Mouse (Mus musculus) kidney, embryonic 15.5 days (tissue): Measurements from ENCODE around the gene Rnf26. TPM values are rescaled to one million over a fixed set of nuclear protein-coding genes. Genes with fewer than 3 reads are reported as not detected.

Experiments used
- ATAC-seq: fragments of 200-750 bp; cut with Nextera tagmentation; replicated peaks from 2 replicates; pipeline ENCODE4 v1.8.0; 2017; ENCODE audit warnings: moderate TSS enrichment; ENCODE audit not compliant: low FRiP score
- H3K27ac ChIP-seq: fragments of 300-500 bp; sonication (generic); 2 replicates; pipeline ENCODE4 v1.5.1; 2015; ENCODE audit warnings: mild to moderate bottlenecking, inconsistent platforms
- H3K27me3 ChIP-seq: fragments of 300-500 bp; sonication (generic); 2 replicates; pipeline ENCODE4 v1.6.1; 2015; ENCODE audit warnings: inconsistent platforms
- H3K36me3 ChIP-seq: fragments of 300-500 bp; sonication (generic); 2 replicates; pipeline ENCODE4 v1.6.1; 2015; ENCODE audit warnings: inconsistent platforms
- H3K4me1 ChIP-seq: fragments of 300-500 bp; sonication (generic); 2 replicates; pipeline ENCODE4 v1.6.1; 2015; ENCODE audit warnings: inconsistent platforms
- H3K4me2 ChIP-seq: fragments of 300-500 bp; sonication (generic); 2 replicates; pipeline ENCODE4 v1.6.1; 2015; ENCODE audit warnings: moderate library complexity, mild to moderate bottlenecking, inconsistent platforms
- H3K4me3 ChIP-seq: fragments of 300-500 bp; sonication (generic); replicated peaks from 2 replicates; pipeline ENCODE4 v1.5.1; 2015; ENCODE audit warnings: mild to moderate bottlenecking, inconsistent platforms
- H3K9ac ChIP-seq: fragments of 300-500 bp; sonication (generic); 2 replicates; pipeline ENCODE4 v1.6.1; 2015; ENCODE audit warnings: mild to moderate bottlenecking, inconsistent platforms
- H3K9me3 ChIP-seq: fragments of 300-500 bp; sonication (generic); replicated peaks from 2 replicates; pipeline ENCODE4 v1.6.1; 2016; ENCODE audit warnings: inconsistent platforms
- WGBS: fragments of 180-500 bp; shearing (Covaris S2); methylation state at CpG from one replicate; pipeline ENCODE4 v1.1.7; 2015; ENCODE audit warnings: mixed read lengths; 5-methylcytosine and 5-hydroxymethylcytosine counted together
- polyA plus RNA-seq: library from polyadenylated mRNA; unstranded; fragments of >200 nt; fragmentation: Nextera tagmentation; extraction: Ambion mirVana; gene quantifications from 2 replicates; pipeline ENCODE4 v1.2.1, GENCODE M21; 2015

Gene Rnf26
- polyA plus RNA-seq, 1 experiment from 2014 or later, result 78.3 TPM

DNA sequence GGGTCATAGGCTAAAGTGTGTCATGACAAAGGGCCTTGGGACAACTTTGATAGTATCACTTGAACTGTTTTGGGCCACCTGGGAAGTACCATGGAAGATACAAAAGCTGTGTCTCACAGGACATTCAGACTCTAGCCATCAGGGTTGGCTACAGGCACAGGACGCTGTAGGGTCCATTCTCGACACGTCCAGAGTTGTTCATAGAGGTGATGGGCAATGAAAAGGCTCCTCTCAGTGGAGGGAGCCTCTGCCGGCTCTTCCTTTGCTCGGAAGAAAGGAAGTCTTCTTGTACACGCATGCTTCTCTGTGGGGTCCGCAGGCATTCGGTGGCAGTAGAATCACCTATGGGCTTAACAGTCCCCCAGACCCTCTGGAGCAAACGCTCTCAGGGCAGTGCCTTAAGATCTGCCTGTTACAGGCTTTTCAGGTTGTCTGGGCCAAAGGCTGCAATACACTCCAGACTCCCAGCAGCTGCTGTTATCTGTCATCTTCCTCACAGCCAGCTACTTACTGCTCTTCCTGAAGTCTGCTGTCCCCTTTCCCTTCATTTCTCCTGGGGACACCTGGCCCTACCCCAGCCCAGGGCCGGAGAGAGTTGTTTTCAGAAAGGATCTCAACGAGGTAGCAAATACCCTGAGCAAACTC is 35.9 kb downstream of the Rnf26 start:
- Histone ChIP-seq H3K4me3 (no peak overlapping the region), H3K4me1 (peaks cover 72% of the 10 kb centered on the region), H3K4me2 (no peak overlapping the region), H3K27ac (0 out of 2 replicates have a peak overlapping the region, but pooled peaks have one; percentile 87), H3K27me3 (peaks cover 2% of the 10 kb centered on the region; the same call in 1 of the 2 replicates), H3K36me3 (no peaks in the 10 kb centered on the region), H3K9ac (no peak overlapping the region), H3K9me3 (no peaks in the 10 kb centered on the region)
- 85% methylated on average over 11 of the region's 11 CpGs for WGBS
- no peak for ATAC-seq

DNA sequence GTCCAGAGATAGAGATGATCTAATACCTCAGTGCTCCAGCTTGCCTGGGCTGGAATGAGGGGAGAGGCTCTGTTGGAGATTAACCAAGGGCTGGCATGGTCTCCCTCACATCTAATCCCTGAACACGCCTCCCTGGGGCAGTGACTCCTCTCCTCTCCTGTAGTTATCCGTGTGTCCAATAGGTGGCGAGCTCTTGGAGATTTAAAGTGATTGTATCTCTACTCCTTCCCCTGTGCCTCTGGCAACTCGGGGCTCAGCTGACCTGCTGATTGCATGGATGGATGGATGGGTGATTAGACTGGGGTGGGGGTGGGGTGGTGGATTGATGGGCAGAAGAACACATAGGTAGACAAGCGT is 36.6 kb downstream of the Rnf26 start:
- Histone ChIP-seq H3K4me3 (no peak overlapping the region), H3K27me3 (no peaks in the 10 kb centered on the region), H3K36me3 (no peaks in the 10 kb centered on the region), H3K4me1 (peaks cover 75% of the 10 kb centered on the region), H3K27ac (peak overlapping the region; percentile 14; the same call in 1 of the 2 replicates), H3K9ac (no peak overlapping the region), H3K4me2 (no peak overlapping the region), H3K9me3 (no peaks in the 10 kb centered on the region)
- 14% methylated on average over 5 of the region's 5 CpGs for WGBS
- ATAC-seq, result 0 out of 2 replicates have a peak, but pooled peaks have one; percentile 22

- Histone ChIP-seq H3K9ac (no peak overlapping the region), H3K4me2 (no peak overlapping the region), H3K27ac (peak overlapping the region; percentile 2), H3K4me3 (no peak overlapping the region), H3K4me1 (peaks cover 78% of the 10 kb centered on the region), H3K27me3 (no peaks in the 10 kb centered on the region), H3K9me3 (no peaks in the 10 kb centered on the region), H3K36me3 (no peaks in the 10 kb centered on the region)
- 69% methylated on average over 16 of the region's 16 CpGs for WGBS
- no peak for ATAC-seq
These were observed 37.1 kb downstream of the Rnf26 start for GRCm38 (mm10) chr9:44075996-44076763.

DNA sequence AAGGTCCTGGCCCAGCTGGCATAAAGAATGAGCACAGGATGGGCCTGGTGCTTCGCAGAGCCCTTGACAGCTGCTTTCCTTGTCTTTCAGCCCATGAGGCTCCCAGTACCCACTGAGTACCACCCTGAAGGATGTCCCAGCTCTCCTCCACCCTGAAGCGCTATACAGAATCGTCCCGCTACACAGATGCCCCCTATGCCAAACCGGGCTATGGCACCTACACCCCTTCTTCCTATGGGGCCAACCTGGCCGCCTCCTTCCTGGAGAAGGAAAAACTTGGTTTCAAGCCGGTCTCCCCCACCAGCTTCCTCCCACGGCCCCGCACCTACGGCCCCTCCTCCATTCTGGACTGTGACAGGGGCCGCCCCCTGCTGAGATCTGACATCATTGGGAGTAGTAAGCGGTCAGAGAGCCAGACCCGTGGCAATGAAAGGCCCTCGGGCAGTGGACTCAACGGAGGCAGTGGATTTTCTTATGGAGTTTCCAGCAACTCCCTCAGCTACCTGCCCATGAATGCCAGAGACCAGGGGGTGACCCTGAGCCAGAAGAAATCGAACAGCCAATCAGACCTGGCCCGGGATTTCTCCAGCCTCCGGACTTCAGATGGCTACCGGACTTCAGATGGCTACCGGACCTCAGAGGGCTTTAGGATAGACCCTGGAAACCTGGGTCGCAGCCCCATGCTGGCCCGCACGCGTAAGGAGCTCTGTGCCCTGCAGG is 37.9 kb downstream of the Rnf26 start:
- H3K27me3 ChIP-seq, result no peaks in the 10 kb centered on the region

GRCm38 (mm10) chr9:44074395-44075275 is 38.7 kb downstream of the Rnf26 start:
- no peak overlapping the region for H3K4me3 ChIP-seq
- peaks cover 77% of the 10 kb centered on the region for H3K4me1 ChIP-seq
- H3K9me3 ChIP-seq, result no peaks in the 10 kb centered on the region
- H3K27ac ChIP-seq, result no peak overlapping the region
- H3K36me3 ChIP-seq, result no peaks in the 10 kb centered on the region
- H3K9ac ChIP-seq, result no peak overlapping the region
- WGBS, result 66% methylated on average over 9 of the region's 9 CpGs
- H3K4me2 ChIP-seq, result no peak overlapping the region
- no peak for ATAC-seq
- no peaks in the 10 kb centered on the region for H3K27me3 ChIP-seq

More for the DNA sequence above, 37.9 kb downstream of the Rnf26 start:
- H3K4me1 ChIP-seq, result peaks cover 78% of the 10 kb centered on the region
- no peaks in the 10 kb centered on the region for H3K9me3 ChIP-seq
- no peak for ATAC-seq
- H3K9ac ChIP-seq, result no peak overlapping the region
- H3K4me2 ChIP-seq, result no peak overlapping the region
- H3K36me3 ChIP-seq, result no peaks in the 10 kb centered on the region
- no peak overlapping the region for H3K4me3 ChIP-seq
- H3K27ac ChIP-seq, result peak overlapping the region; percentile 2; the same call in 1 of the 2 replicates
- 69% methylated on average over 24 of the region's 24 CpGs for WGBS

DNA sequence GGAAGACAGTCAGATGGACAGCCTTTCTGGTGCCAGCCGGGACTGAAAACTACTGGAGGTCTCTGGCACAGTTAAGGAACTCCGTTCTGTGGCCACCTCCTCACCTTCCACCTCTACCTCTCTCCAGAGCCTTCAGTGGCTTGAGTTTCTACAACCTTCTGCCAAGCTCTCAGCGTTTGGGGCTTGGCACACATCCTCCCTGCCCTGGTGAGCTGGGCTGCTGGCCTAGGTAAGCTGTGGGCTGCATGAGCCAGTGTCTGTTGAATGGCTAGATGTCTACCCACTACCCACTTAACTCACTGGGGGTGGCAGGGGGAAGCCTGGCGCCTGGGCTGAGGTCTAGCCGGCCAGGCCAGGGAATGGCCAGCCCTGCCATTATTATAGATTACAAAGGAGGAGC is 40.2 kb downstream of the Rnf26 start:
- Histone ChIP-seq H3K4me2 (no peak overlapping the region), H3K27ac (no peak overlapping the region), H3K27me3 (no peaks in the 10 kb centered on the region), H3K36me3 (no peaks in the 10 kb centered on the region), H3K9me3 (no peaks in the 10 kb centered on the region), H3K9ac (no peak overlapping the region), H3K4me1 (peaks cover 72% of the 10 kb centered on the region), H3K4me3 (no peak overlapping the region)
- WGBS, result 75% methylated on average over 5 of the region's 5 CpGs
- ATAC-seq, result no peak

DNA sequence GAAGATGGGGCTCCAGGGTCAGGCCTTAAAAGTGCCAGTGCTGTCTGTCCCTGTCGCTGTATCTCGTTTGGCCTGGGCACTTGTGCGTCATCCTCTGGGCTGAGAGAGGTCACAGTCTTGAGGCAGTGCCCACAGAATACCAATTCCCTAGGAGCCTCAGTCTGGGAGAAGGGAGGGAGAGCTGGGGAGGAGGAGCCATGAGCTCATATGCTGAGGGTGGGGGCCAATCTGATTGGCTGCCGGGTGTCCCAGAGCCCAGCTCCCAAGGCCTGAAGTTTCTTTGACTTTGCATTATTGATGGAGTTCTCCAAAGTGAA is 40.8 kb downstream of the Rnf26 start:
- Histone ChIP-seq H3K27ac (no peak overlapping the region), H3K27me3 (no peaks in the 10 kb centered on the region), H3K9me3 (no peaks in the 10 kb centered on the region), H3K4me2 (no peak overlapping the region), H3K9ac (no peak overlapping the region), H3K36me3 (no peaks in the 10 kb centered on the region), H3K4me3 (no peak overlapping the region), H3K4me1 (peaks cover 70% of the 10 kb centered on the region)
- no peak for ATAC-seq
- 31% methylated on average over 4 of the region's 4 CpGs for WGBS

- Histone ChIP-seq H3K9me3 (no peaks in the 10 kb centered on the region), H3K4me3 (no peak overlapping the region), H3K27me3 (no peaks in the 10 kb centered on the region), H3K36me3 (no peaks in the 10 kb centered on the region), H3K9ac (no peak overlapping the region), H3K4me1 (peaks cover 70% of the 10 kb centered on the region), H3K27ac (no peak overlapping the region), H3K4me2 (0 out of 2 replicates have a peak overlapping the region, but pooled peaks have one; percentile 16)
- ATAC-seq, result no peak; the same call in 1 of the 2 replicates
- 32% methylated on average over 11 of the region's 11 CpGs for WGBS
These were observed 41.3 kb downstream of the Rnf26 start for GRCm38 (mm10) chr9:44071914-44072598.

- Histone ChIP-seq H3K4me2 (no peak overlapping the region), H3K27me3 (no peaks in the 10 kb centered on the region), H3K36me3 (no peaks in the 10 kb centered on the region), H3K4me1 (peaks cover 61% of the 10 kb centered on the region), H3K9ac (no peak overlapping the region), H3K4me3 (no peak overlapping the region), H3K27ac (0 out of 2 replicates have a peak overlapping the region, but pooled peaks have one; percentile 13), H3K9me3 (no peaks in the 10 kb centered on the region)
- ATAC-seq, result no peak
- WGBS, result 23% methylated on average over 8 of the region's 8 CpGs
These were observed 42.5 kb downstream of the Rnf26 start for GRCm38 (mm10) chr9:44070844-44071231.

DNA sequence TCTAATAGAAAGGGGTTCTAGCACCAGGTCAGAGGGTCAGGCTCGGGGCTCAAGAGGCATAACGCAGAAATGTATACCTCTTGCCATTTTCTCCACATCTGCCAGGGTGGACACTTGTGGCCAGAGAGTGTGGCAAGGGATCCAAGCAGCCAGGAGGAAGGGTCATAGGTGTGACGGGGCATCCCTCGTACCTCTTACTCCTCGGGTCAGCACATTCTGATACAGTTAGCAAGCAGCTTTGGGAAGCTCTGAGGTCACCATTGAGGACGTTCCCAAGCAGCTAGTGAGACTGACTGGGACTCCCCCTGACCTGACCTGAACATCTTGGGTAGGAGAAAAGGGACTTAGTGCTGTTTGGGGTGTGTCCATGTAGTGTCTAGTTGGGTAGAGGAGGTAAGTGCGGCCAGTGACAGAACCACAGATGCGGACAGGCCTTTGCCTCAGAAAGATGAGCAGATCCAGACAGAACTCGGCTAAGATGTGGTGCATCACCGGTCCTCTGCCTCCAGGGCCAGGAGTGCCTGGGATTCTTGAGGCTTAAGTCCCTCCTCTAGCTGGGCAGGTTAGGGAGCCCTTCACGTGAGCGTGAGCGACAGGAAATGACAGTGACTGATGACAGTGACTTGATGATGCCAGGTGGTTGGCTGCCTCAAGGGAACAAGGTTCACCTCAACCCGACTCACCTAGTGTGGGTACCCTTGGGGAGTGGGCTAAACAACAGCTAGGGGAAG is 43.0 kb downstream of the Rnf26 start:
- no peaks in the 10 kb centered on the region for H3K9me3 ChIP-seq
- H3K36me3 ChIP-seq, result no peaks in the 10 kb centered on the region
- ATAC-seq, result no peak
- no peak overlapping the region for H3K4me3 ChIP-seq
- WGBS, result 60% methylated on average over 14 of the region's 14 CpGs
- H3K9ac ChIP-seq, result no peak overlapping the region
- no peak overlapping the region for H3K4me2 ChIP-seq
- H3K27ac ChIP-seq, result 0 out of 2 replicates have a peak overlapping the region, but pooled peaks have one; percentile 13
- peaks cover 56% of the 10 kb centered on the region for H3K4me1 ChIP-seq
- no peaks in the 10 kb centered on the region for H3K27me3 ChIP-seq
